Mouse (Mus musculus) embryonic fibroblast, embryonic 13.5 days (primary cell): ENCODE data around the gene Dennd4a.

Source experiments
- CTCF ChIP-seq: IDR thresholded peaks from 2 replicates; pipeline ENCODE4 v1.5.1; 2011; ENCODE audit warnings: mild to moderate bottlenecking, control low read depth, low read length, moderate library complexity, borderline replicate concordance; ENCODE audit not compliant: insufficient read depth
- POLR2A ChIP-seq: IDR thresholded peaks from 2 replicates; pipeline ENCODE4 v1.6.1; 2011; ENCODE audit warnings: low read depth, mild to moderate bottlenecking, control low read depth, low read length, moderate library complexity

- TF ChIP-seq CTCF = no peak
- TF ChIP-seq POLR2A = no peak
These were observed 39.9 kb upstream of the Dennd4a start for GRCm38 (mm10) chr9:64771236-64771635.
